Mouse (Mus musculus): Measurements from ENCODE around the gene 2300002M23Rik. TPM values are rescaled to one million over a fixed set of nuclear protein-coding genes. Genes with fewer than 3 reads are reported as not detected.

2300002M23Rik gene
- polyA plus RNA-seq, 1 experiment from 2014 or later: not detected

DNA sequence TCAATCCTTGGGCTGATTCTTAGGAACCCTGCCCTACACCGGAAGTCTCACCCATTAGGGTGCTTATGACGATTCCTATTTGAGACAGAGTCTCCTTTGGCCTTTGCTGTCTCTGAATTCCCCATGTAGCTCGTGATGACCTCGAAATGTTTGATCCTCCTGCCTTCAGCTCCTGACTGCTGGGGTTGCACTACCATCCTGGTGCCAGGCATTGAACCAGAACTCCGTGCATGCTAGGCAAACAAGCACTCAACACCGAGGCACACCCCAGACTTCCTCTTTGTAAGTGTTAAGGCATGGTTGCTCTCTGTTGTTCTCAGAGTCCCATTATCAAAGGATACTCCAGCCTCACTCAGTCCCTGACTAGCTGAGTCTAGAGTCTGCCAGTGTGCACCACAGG lies 23.2 kb upstream of the 2300002M23Rik start:
- Histone ChIP-seq H3K27me3 (no peaks in the 10 kb centered on the region), H3K27ac (no peak overlapping the region), H3K36me3 (no peaks in the 10 kb centered on the region), H3K9me3 (replicated peaks) (no peaks in the 10 kb centered on the region), H3K4me1 (0 out of 2 replicates have a peak, but pooled peaks cover 7% of the 10 kb centered on the region), H3K9ac (no peak overlapping the region), H3K4me3 (replicated peaks) (no peak overlapping the region), H3K4me2 (no peak overlapping the region)
- no peak for ATAC-seq (replicated peaks; ENCODE audit: low FRiP score)
- 79% methylated on average over 6 of the region's 6 CpGs for WGBS

DNA sequence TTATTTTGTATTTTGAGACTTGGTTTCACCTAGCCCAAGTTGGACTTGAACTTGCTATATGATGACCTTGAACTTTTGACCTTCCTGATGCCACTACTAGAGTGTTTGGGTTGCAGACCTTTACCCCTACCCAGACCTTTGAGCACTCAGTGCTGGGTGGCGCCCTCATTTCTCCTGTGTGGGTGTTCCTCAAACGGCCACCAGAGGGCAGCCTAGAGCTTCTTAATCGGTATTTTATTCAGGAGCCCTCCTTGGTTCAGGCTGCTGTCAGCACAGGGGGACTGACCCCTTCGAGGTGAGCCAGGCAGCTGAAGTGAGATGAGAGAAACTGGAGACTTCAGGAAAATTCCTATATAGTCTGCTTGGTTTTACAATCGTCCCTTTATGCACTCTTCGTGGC lies 22.6 kb upstream of the 2300002M23Rik start:
- WGBS: 41% methylated on average over 6 of the region's 6 CpGs
- no peak overlapping the region for H3K4me2 ChIP-seq
- peaks cover 12% of the 10 kb centered on the region; the same call in 1 of the 2 replicates for H3K4me1 ChIP-seq
- H3K4me3 ChIP-seq (replicated peaks): no peak overlapping the region
- H3K9ac ChIP-seq: no peak overlapping the region
- ATAC-seq (replicated peaks; ENCODE audit: low FRiP score): no peak; the same call in 1 of the 2 replicates
- no peaks in the 10 kb centered on the region for H3K36me3 ChIP-seq
- no peaks in the 10 kb centered on the region for H3K9me3 ChIP-seq (replicated peaks)
- H3K27ac ChIP-seq: no peak overlapping the region
- H3K27me3 ChIP-seq: no peaks in the 10 kb centered on the region

DNA sequence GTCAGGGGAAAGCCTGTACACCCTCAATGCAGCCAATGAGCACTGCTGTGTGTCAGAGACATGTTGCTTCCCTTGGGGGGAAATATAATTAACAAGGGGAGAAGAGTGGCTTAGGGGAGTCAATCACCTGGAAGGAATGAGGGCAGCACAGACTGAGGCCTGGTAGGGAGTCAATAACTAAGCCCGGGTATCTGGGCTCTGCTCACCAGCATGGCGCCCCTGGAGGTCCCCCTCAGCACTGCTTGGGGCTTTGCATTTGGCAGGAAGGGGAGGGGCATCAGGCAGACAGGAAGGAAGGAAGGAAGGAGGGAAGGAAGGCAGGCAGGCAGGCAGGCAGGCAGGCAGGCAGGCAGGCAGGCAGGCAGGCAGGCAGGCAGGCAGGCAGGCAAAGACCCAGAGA lies 19.8 kb upstream of the 2300002M23Rik start:
- no peak for ATAC-seq (replicated peaks; ENCODE audit: low FRiP score)
- Histone ChIP-seq H3K27ac (no peak overlapping the region), H3K36me3 (no peaks in the 10 kb centered on the region), H3K27me3 (no peaks in the 10 kb centered on the region), H3K4me3 (replicated peaks) (no peak overlapping the region), H3K4me2 (no peak overlapping the region), H3K9me3 (replicated peaks) (no peaks in the 10 kb centered on the region), H3K9ac (no peak overlapping the region), H3K4me1 (peaks cover 14% of the 10 kb centered on the region; the same call in 1 of the 2 replicates)
- WGBS: 83% methylated on average over 2 of the region's 2 CpGs

DNA sequence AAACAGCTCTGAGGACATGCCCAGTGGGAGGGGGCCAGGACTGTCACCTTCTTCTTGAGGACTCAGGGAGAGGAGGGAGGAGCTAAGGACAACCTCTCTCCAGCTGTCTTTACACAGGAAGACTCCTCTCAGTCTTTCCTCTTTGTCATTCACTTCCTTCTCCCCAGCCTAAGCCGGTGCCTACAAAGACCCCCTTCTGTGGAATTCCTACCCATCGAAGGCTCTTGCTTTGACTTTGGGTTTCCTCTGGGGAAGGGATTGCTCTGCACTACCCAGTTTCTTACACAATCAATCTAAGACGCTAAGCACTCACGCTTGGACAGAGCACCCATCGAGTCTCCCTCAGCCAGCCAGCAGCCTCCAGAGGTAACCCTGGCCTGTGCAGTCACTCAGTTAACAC lies 18.6 kb upstream of the 2300002M23Rik start:
- Histone ChIP-seq H3K9me3 (replicated peaks) (no peaks in the 10 kb centered on the region), H3K36me3 (no peaks in the 10 kb centered on the region), H3K27me3 (no peaks in the 10 kb centered on the region), H3K4me3 (replicated peaks) (no peak overlapping the region), H3K27ac (no peak overlapping the region), H3K9ac (no peak overlapping the region), H3K4me2 (no peak overlapping the region), H3K4me1 (peaks cover 14% of the 10 kb centered on the region; the same call in 1 of the 2 replicates)
- ATAC-seq (replicated peaks; ENCODE audit: low FRiP score): no peak
- 33% methylated on average over 5 of the region's 5 CpGs for WGBS

DNA sequence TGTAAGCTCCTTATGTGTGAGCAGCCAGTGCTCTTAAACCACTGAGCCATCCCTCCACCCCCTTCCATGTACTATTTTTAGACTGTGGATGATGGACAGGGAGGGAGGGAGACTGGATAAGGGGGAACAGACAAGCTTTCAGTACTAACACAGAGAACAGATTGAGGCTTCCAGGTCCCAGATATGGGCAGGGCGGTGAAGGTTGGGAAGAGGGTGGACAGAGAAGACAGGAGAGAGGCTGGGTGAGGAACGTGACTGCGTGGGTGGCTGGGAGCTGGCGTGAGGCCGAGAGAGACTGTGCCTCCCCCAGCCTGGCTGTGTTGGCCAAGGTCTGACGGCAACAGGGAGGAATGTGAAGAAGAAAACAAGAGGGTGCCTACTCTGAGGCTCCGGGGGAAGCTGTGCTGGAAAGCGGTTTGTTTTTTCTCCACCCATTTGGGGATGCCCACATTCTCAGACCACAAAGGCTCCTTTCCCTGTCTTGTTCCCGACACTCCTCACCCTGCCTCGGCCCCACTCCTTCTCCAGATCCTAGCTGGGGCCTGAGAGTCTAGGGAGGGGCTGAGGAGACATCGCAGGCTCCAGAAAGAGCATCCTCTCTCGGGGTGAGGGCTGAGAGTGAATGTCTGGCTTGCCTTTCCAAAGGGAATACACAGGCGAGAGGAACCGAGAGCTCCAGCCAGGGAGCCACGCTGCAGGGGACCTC lies 17.7 kb upstream of the 2300002M23Rik start:
- Histone ChIP-seq H3K4me1 (peaks cover 14% of the 10 kb centered on the region; the same call in 1 of the 2 replicates), H3K9ac (no peak overlapping the region), H3K36me3 (no peaks in the 10 kb centered on the region), H3K27me3 (no peaks in the 10 kb centered on the region), H3K9me3 (replicated peaks) (no peaks in the 10 kb centered on the region), H3K27ac (peak overlapping the region; percentile 75), H3K4me3 (replicated peaks) (no peak overlapping the region), H3K4me2 (0 out of 2 replicates have a peak overlapping the region, but pooled peaks have one; percentile 7)
- peak; percentile 17; the same call in 1 of the 2 replicates for ATAC-seq (replicated peaks; ENCODE audit: low FRiP score)
- 41% methylated on average over 15 of the region's 15 CpGs for WGBS

DNA sequence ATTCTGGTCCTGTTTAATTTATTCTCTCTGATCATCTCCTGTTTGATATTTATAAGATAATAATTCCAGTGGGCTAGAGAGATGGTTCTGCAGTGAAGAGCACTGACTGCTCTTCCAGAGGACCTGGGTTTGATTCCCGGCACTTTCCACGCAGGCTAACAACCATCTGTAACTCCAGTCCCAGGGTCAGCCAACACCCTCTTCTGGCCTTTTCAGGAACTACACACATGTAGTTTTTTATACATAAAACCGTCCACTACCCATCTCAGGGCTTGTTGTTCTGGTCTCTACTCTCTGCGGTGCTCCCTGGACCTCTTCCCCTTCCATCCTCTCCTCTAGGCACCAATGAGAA lies 17.1 kb upstream of the 2300002M23Rik start:
- H3K27ac ChIP-seq: peak overlapping the region; percentile 75
- H3K4me1 ChIP-seq: peaks cover 14% of the 10 kb centered on the region; the same call in 1 of the 2 replicates
- 90% methylated on average over 4 of the region's 4 CpGs for WGBS
- no peak overlapping the region for H3K4me3 ChIP-seq (replicated peaks)
- ATAC-seq (replicated peaks; ENCODE audit: low FRiP score): no peak
- H3K9ac ChIP-seq: no peak overlapping the region
- H3K9me3 ChIP-seq (replicated peaks): no peaks in the 10 kb centered on the region
- H3K27me3 ChIP-seq: no peaks in the 10 kb centered on the region
- 0 out of 2 replicates have a peak overlapping the region, but pooled peaks have one; percentile 7 for H3K4me2 ChIP-seq
- H3K36me3 ChIP-seq: no peaks in the 10 kb centered on the region

DNA sequence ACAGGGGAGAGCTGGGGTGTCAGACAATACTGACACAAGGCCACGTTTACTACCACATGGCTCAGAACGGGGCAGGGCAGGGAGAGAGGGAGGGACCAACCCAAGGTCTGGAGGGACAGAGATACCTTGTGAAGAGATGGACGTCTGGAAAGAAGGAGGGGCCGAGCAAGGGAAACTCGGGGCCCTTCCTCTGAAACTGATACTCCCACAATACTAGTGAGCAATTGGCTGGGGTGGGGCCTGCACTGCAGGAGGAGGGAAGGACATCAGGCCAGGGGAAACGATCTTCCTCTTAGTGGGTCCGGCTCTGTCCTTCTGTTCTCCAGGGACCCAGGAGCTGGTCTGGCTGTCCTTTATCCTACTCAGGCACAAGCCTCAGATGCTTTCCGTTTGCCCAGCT lies 16.4 kb upstream of the 2300002M23Rik start:
- Histone ChIP-seq H3K27me3 (no peaks in the 10 kb centered on the region), H3K36me3 (no peaks in the 10 kb centered on the region), H3K4me1 (peaks cover 14% of the 10 kb centered on the region; the same call in 1 of the 2 replicates), H3K27ac (no peak overlapping the region), H3K4me2 (no peak overlapping the region), H3K9ac (no peak overlapping the region), H3K9me3 (replicated peaks) (no peaks in the 10 kb centered on the region), H3K4me3 (replicated peaks) (no peak overlapping the region)
- 0 out of 2 replicates have a peak, but pooled peaks have one; percentile 35 for ATAC-seq (replicated peaks; ENCODE audit: low FRiP score)
- WGBS: 28% methylated on average over 8 of the region's 8 CpGs

DNA sequence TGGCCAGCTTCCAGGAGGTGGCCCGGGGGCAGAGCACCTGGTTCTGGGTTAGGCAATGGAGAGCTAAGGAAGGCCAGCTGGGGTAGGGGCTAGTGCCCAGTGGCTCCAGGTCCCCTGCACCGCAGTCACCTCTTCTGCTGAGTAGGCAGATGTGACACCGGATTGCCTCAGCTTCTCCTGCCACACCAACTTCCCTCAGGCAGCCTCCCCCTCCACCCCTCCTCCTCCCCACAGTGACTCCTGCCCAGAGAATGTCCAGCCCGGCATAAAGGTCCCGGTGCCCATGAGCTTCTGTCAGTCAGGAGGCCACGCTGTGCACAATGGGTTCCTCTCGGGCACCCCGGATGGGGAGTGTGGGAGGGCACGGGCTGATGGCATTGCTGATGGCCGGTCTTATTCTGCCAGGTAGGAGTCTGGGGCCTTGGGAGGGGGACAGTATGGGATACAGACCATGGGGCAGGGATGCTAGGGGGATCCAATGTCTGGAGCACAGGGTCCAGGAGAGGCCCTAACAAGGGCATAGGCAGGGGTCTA lies 15.3 kb upstream of the 2300002M23Rik start, which contains the start of gene Cdsn:
Gene Cdsn (plus strand): TSS at position 248 of the 534 bp plus-strand sequence.
- H3K4me1 ChIP-seq: peaks cover 9% of the 10 kb centered on the region; the same call in 1 of the 2 replicates
- H3K27ac ChIP-seq: no peak within 1 kb of the TSS
- no peaks in the 10 kb centered on the region for H3K36me3 ChIP-seq
- 72% methylated on average over 10 of the region's 10 CpGs for WGBS
- no peak for ATAC-seq (replicated peaks; ENCODE audit: low FRiP score)
- H3K9ac ChIP-seq: no peak within 1 kb of the TSS
- no peak within 1 kb of the TSS for H3K4me2 ChIP-seq
- H3K27me3 ChIP-seq: no peaks in the 10 kb centered on the region
- no peaks in the 10 kb centered on the region for H3K9me3 ChIP-seq (replicated peaks)
- H3K4me3 ChIP-seq (replicated peaks): no peak within 1 kb of the TSS

DNA sequence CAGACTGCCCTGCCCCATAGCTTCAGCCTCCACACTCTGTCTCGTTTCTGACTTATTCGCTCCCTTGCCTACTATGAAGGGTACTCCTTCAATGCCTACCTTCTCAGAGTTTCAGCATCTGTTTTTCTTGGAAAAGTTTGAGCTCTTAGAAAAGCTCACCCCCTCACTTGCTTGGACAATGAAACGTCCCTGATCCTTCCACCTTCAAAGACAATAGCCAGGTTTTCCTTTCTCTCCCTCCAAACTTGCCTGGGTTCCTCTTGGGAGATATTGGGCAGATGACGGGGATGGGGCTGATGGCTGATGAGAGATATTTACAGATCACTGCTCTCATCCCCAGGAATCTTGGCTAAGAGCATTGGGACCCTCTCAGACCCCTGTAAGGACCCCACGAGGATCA lies 12.9 kb upstream of the 2300002M23Rik start:
- 82% methylated on average over 5 of the region's 5 CpGs for WGBS
- Histone ChIP-seq H3K27me3 (no peaks in the 10 kb centered on the region), H3K4me3 (replicated peaks) (no peak overlapping the region), H3K27ac (no peak overlapping the region), H3K4me2 (no peak overlapping the region), H3K9ac (no peak overlapping the region), H3K9me3 (replicated peaks) (no peaks in the 10 kb centered on the region), H3K36me3 (no peaks in the 10 kb centered on the region), H3K4me1 (peaks cover 9% of the 10 kb centered on the region)
- ATAC-seq (replicated peaks; ENCODE audit: low FRiP score): no peak

DNA sequence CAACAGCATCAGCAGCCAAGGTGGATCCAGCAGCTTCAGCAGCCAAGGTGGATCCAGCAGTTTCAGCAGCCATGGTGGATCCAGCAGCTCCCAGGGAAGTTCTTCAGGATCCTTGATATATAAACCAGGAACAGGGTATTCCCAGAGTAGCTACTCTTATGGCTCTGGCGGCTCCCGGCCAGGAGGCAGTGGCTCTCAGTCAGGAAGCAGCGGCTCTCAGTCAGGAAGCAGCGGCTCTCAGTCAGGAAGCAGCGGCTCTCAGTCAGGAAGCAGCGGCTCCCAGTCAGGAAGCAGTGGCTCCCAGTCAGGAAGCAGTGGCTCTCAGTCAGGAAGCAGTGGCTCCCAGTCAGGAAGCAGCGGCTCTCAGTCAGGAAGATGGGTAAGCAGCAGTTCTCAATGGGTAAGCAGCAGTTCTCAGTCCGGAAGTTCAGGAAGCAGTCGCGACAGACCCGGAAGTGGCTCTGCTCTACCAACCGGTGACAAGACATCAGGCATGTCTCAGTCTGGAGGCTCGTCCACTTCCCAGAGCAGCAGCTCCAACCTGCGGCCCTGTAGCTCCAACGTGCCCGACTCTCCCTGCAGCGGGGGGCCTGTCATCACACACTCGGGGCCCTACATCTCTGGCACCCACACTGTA lies 12.4 kb upstream of the 2300002M23Rik start:
- Histone ChIP-seq H3K4me2 (no peak overlapping the region), H3K4me3 (replicated peaks) (no peak overlapping the region), H3K27ac (no peak overlapping the region), H3K9ac (no peak overlapping the region), H3K36me3 (no peaks in the 10 kb centered on the region), H3K9me3 (replicated peaks) (no peaks in the 10 kb centered on the region), H3K27me3 (no peaks in the 10 kb centered on the region), H3K4me1 (peaks cover 4% of the 10 kb centered on the region; the same call in 1 of the 2 replicates)
- no peak for ATAC-seq (replicated peaks; ENCODE audit: low FRiP score)
- 94% methylated on average over 18 of the region's 18 CpGs for WGBS

DNA sequence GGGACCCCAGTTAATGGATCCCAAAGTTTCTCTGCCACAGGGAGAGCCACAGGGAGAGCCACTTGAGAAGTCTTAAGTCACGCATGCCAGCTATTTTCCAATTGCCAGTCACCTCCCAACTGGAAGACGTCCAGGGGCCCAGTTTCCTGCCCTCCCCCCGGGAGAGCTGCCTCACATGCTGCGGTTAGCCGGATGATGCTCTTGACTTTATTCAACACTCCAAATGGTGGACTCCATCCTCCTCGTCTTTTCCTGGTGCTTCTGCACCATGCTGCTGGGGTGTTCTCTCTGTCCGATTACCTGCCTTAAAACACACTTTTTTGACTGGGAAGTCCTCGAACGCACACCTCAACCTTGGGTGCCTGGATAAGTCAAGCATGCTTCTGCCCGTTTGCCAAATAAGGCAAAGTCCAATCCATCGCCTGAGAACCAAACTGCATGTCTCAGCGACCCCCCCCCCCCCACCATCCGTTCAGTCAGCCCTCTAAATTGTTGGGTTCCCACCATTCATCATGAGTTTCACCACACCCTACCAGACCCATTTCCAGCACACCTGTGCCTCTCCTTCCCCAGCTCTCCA lies 11.0 kb upstream of the 2300002M23Rik start:
- Histone ChIP-seq H3K9me3 (replicated peaks) (no peaks in the 10 kb centered on the region), H3K4me1 (peaks cover 4% of the 10 kb centered on the region; the same call in 1 of the 2 replicates), H3K4me2 (no peak overlapping the region), H3K4me3 (replicated peaks) (no peak overlapping the region), H3K36me3 (no peaks in the 10 kb centered on the region), H3K27ac (no peak overlapping the region), H3K9ac (no peak overlapping the region), H3K27me3 (no peaks in the 10 kb centered on the region)
- no peak for ATAC-seq (replicated peaks; ENCODE audit: low FRiP score)
- 89% methylated on average over 13 of the region's 13 CpGs for WGBS

DNA sequence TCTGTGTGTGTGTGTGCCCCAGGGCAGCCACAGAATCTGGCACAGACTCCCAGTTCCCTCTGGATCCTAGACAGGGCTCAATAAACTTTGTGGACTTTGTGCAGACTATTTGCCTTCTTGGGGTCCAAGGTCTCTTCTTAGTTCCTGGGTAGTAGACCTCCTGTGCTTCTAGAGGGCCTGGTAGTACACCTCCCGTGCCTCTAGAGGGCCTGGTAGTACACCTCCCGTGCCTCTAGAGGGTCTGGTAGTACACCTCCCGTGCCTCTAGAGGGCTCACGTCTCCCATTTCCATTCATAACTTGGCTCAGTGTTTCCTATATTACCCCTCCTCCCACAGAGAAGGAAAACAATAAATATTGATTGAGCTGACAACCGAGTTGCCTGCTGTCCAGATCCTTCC lies 10.4 kb upstream of the 2300002M23Rik start:
- Histone ChIP-seq H3K27ac (no peak overlapping the region), H3K4me3 (replicated peaks) (no peak overlapping the region), H3K4me1 (peaks cover 4% of the 10 kb centered on the region; the same call in 1 of the 2 replicates), H3K4me2 (no peak overlapping the region), H3K9ac (no peak overlapping the region), H3K27me3 (no peaks in the 10 kb centered on the region), H3K36me3 (no peaks in the 10 kb centered on the region), H3K9me3 (replicated peaks) (no peaks in the 10 kb centered on the region)
- no peak for ATAC-seq (replicated peaks; ENCODE audit: low FRiP score)
- 25% methylated on average over 5 of the region's 5 CpGs for WGBS

Data from kidney, embryonic 15.5 days (tissue).